8 mouse cellular contexts compared by ENCODE assay signal in the genomic region with DNA sequence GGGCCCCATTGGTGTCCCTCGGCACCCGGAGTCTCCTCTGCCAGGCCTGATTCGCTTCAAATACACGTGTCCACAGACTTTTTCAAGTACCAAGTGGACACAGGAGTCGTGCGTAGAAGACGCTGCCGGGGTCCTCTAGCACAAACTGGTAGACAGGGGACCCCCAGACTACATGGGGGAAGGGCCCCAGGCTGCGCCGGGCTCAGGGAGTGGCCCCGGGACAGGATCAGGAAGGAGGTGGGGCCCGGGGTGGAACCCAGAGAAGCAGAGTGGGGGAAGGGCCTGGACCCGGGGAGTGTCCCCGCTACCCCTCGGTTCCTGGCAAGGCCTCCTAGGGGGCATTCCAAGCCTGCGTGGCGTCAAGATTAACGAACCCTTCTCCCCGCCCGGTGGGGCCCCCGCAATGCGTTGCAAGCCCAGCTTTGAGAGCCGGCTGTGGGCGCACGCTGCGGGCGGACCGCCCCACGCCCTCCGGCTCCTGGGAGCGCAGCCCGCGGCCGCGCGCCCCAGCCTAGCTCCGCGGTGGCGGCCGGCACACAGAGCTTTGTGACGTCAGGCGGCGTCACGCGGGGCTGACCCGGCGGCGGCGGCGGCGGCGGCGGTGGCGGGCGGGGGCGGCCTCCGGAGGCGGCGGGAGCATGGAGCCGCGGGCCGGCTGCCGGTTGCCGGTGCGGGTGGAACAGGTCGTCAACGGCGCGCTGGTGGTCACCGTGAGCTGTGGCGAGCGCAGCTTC. TPM values are rescaled to one million over a fixed set of nuclear protein-coding genes. Genes with fewer than 3 reads are reported as not detected.
DNase-seq lines count a peak whose midpoint lies in the region; ATAC-seq and TF ChIP-seq lines count a peak whose summit lies in the region.

A gene (plus strand): TSS at position 602 of the 734 bp plus-strand sequence.

- peak; percentile 89 for DNase-seq in CD4-positive, CD25-positive, alpha-beta regulatory T cell, adult 2 months (ENCODE audit: low read depth, low spot score)
- peak; percentile 72 for DNase-seq in brain, embryonic 14.5 days (ENCODE audit: low read depth)
- peak; percentile 79 for DNase-seq in heart, postnatal 25 days (ENCODE audit: low spot score)
- peak; percentile 49 to 74 for DNase-seq in layer of hippocampus, adult 18-20 months (ENCODE audit: low spot score in 2 of 2)
- DNase-seq in lung, embryonic 14.5 days = peak; percentile 91
- DNase-seq in testis, postnatal 14 days (ENCODE audit: low spot score) = peak; percentile 53

- TF ChIP-seq POLR2A in brain, embryonic 14.5 days (IDR thresholded peaks at IDR 0.05; ENCODE audit: borderline replicate concordance, extremely low read depth, insufficient read depth, insufficient read length, poor library complexity, severe bottlenecking) = peak; percentile 85

- peak within 1 kb of the TSS; percentile 88 for H3K4me2 ChIP-seq in forebrain, embryonic 15.5 days (replicated peaks)
- peak within 1 kb of the TSS; percentile 94 for H3K4me2 ChIP-seq in lung, embryonic 14.5 days

- peak within 1 kb of the TSS; percentile 53 for H3K4me3 ChIP-seq in forebrain, embryonic 15.5 days
- peak within 1 kb of the TSS; percentile 70 for H3K4me3 ChIP-seq in lung, embryonic 14.5 days (ENCODE audit: low read depth, low read length)

- intact Hi-C loops in heart, postnatal 25 days (cut with DNase I) = loop anchor here (5.0 kb wide), 1 partner anchor 139 kb away; a partner anchor contains a TSS

- peak within 1 kb of the TSS; percentile 38 for H3K27ac ChIP-seq in forebrain, embryonic 15.5 days (replicated peaks)
- H3K27ac ChIP-seq in lung, embryonic 14.5 days (ENCODE audit: low read depth) = peak within 1 kb of the TSS; percentile 88

- peaks cover 7% of the 10 kb centered on the region; the same call in 1 of the 2 replicates for H3K27me3 ChIP-seq in forebrain, embryonic 15.5 days
- no peaks in the 10 kb centered on the region for H3K27me3 ChIP-seq in lung, embryonic 14.5 days (ENCODE audit: insufficient read depth, low read length)

- under 1% methylated on average over 66 of the region's 72 CpGs for WGBS in forebrain, embryonic 15.5 days
- under 1% methylated on average over 71 of the region's 72 CpGs for WGBS in lung, embryonic 14.5 days

- no peak for TF ChIP-seq CTCF in brain, embryonic 14.5 days (IDR thresholded peaks at IDR 0.05; ENCODE audit: borderline replicate concordance, extremely low read depth, insufficient read depth, insufficient read length)
- TF ChIP-seq CTCF in lung, embryonic 14.5 days (IDR thresholded peaks at IDR 0.05; ENCODE audit: low read depth) = no peak

- H3K9me3 ChIP-seq in forebrain, embryonic 15.5 days = no peaks in the 10 kb centered on the region
- H3K9me3 ChIP-seq in lung, embryonic 14.5 days (ENCODE audit: low read depth, low read length) = no peaks in the 10 kb centered on the region

- ATAC-seq in forebrain, embryonic 15.5 days (replicated peaks) = peak; percentile 84
- ATAC-seq in lung, embryonic 14.5 days (ENCODE audit: insufficient read depth) = peak; percentile 81
- peak; percentile 46 for ATAC-seq in neutrophil, adult 5-6 weeks (ENCODE audit: extremely low read depth, insufficient number of reproducible peaks, low FRiP score, poor library complexity, severe bottlenecking)

- H3K4me1 ChIP-seq in forebrain, embryonic 15.5 days = peaks cover 31% of the 10 kb centered on the region
- H3K4me1 ChIP-seq in lung, embryonic 14.5 days (ENCODE audit: insufficient read depth) = peaks cover 42% of the 10 kb centered on the region

- no peaks in the 10 kb centered on the region for H3K36me3 ChIP-seq in forebrain, embryonic 15.5 days
- H3K36me3 ChIP-seq in lung, embryonic 14.5 days (ENCODE audit: insufficient read depth) = no peaks in the 10 kb centered on the region

- H3K9ac ChIP-seq in forebrain, embryonic 15.5 days (replicated peaks) = peak within 1 kb of the TSS; percentile 66
- H3K9ac ChIP-seq in lung, embryonic 14.5 days = peak within 1 kb of the TSS; percentile 82

RNA-seq across cellular contexts. Expression of the gene that starts here (rescaled TPM):
- polyA plus RNA-seq in brain, embryonic 14.5 days (2012; rRNA removed) = 4.3 and 4.5 TPM in 2 replicates
- polyA plus RNA-seq in forebrain, embryonic 15.5 days (2015; fragmentation: Nextera tagmentation; extraction: Ambion mirVana) = 5.1 and 5.9 TPM in 2 replicates
- total RNA-seq in heart, postnatal 25 days (2021) = 1 to 10 TPM; 8.7 to 9.7 TPM
- 10 to 100 TPM; 31.5 to 35.9 TPM for total RNA-seq in layer of hippocampus, adult 18-20 months (2021)
- 13.1 and 13.5 TPM in 2 replicates for polyA plus RNA-seq in lung, embryonic 14.5 days (2014; fragmentation: Nextera tagmentation; extraction: Ambion mirVana)
- 1.8 and 3.5 TPM in 2 replicates for total RNA-seq in neutrophil, adult 5-6 weeks (2017)

Comparison
In these comparisons a context has a peak if more than half of its experiments do, and no peak if none do; other contexts are left out.
1. Peak in every context shown above with its lines: DNase-seq, ATAC-seq, H3K4me3 ChIP-seq and H3K27ac ChIP-seq.